Mouse (Mus musculus): ENCODE measurements around the gene Eaf1.

DNA sequence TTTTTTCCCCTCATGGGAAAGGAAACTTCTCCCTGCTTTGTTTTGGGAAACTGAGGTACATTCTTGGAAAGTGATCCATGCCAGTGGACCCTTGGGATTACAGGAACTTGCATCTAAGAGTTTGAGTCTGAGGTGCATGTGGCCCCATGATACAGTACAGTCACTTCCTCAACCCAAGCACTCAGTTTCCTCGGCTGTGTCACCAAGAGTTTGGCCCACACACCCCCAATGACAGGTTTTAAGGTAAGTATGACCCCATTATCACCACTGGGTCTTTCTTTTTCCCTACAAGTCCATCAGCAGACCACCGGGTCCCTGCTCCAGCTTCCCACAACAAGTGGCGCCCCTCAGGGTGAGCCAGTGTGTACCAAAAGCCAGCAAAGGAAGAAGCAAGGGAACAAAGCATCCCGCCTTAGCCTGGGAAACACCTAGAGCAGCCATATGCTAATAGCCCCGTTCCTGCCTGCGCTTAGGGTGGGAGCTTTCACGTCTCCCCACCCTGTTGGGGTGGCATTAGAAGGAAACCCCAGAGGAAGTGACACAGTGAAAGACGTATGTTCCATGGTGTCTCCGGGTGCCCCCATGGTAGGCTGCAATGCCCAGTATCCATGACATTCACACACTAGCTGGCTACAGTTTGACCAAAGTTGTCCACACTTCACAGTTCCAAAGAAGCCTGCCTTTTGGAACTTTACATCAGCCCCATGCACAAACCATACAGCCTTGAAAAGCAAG lies 62.5 kb downstream of the Eaf1 start:
- no peak for TF ChIP-seq CTCF (IDR thresholded peaks at IDR 0.05; ENCODE audit: borderline replicate concordance, insufficient read depth, low read depth, low read length)
- TF ChIP-seq POLR2A (IDR thresholded peaks at IDR 0.05; ENCODE audit: borderline replicate concordance, insufficient read depth, low read length) = no peak

Data from cerebellum, adult 2 months (tissue).